Mouse (Mus musculus) limb, embryonic 13.5 days (tissue): ENCODE measurements around the gene Pccb. TPM values are rescaled to one million over a fixed set of nuclear protein-coding genes. Genes with fewer than 3 reads are reported as not detected.

ENCODE experiments used
- ATAC-seq: fragments of 200-750 bp; cut with Nextera tagmentation; 2 replicates; pipeline ENCODE4 v1.8.0; 2017; ENCODE audit warnings: low read depth, moderate number of reproducible peaks, moderate TSS enrichment; ENCODE audit not compliant: low FRiP score
- H3K27ac ChIP-seq: fragments of 300-500 bp; sonication (generic); 2 replicates; pipeline ENCODE4 v1.5.1; 2015; ENCODE audit warnings: inconsistent platforms, mild to moderate bottlenecking, moderate library complexity
- H3K27me3 ChIP-seq: fragments of 300-500 bp; sonication (generic); 2 replicates; pipeline ENCODE4 v1.6.1; 2015; ENCODE audit warnings: mild to moderate bottlenecking, inconsistent platforms
- H3K36me3 ChIP-seq: fragments of 300-500 bp; sonication (generic); 2 replicates; pipeline ENCODE4 v1.6.1; 2015; ENCODE audit warnings: inconsistent platforms, mild to moderate bottlenecking, moderate library complexity
- H3K4me1 ChIP-seq: fragments of 300-500 bp; sonication (generic); 2 replicates; pipeline ENCODE4 v1.6.1; 2015; ENCODE audit warnings: inconsistent platforms
- H3K4me2 ChIP-seq: fragments of 300-500 bp; sonication (generic); replicated peaks from 2 replicates; pipeline ENCODE4 v1.6.1; 2015; ENCODE audit warnings: inconsistent platforms, mild to moderate bottlenecking, moderate library complexity
- H3K4me3 ChIP-seq: fragments of 300-500 bp; sonication (generic); 2 replicates; pipeline ENCODE4 v1.5.1; 2015; ENCODE audit warnings: moderate library complexity, mild to moderate bottlenecking, inconsistent platforms
- H3K9ac ChIP-seq: fragments of 300-500 bp; sonication (generic); 2 replicates; pipeline ENCODE4 v1.6.1; 2015; ENCODE audit warnings: mild to moderate bottlenecking, inconsistent platforms
- H3K9me3 ChIP-seq: fragments of 300-500 bp; sonication (generic); 2 replicates; pipeline ENCODE4 v1.6.1; 2016; ENCODE audit warnings: inconsistent platforms
- WGBS: fragments of 180-500 bp; shearing (Covaris S2); methylation state at CpG from one replicate; pipeline ENCODE4 v1.1.7; 2015; 5-methylcytosine and 5-hydroxymethylcytosine counted together
- polyA plus RNA-seq: library from polyadenylated mRNA; unstranded; fragments of >200 nt; fragmentation: Nextera tagmentation; extraction: Ambion mirVana; gene quantifications from 2 replicates; pipeline ENCODE4 v1.2.1, GENCODE M21; 2015

The Pccb gene
- polyA plus RNA-seq, 1 experiment from 2014 or later, result 26.1 TPM

GRCm38 (mm10) chr9:101002841-101003240 lies 31.9 kb downstream of the Pccb start:
- Histone ChIP-seq H3K27ac (no peak overlapping the region), H3K4me2 (no peak overlapping the region), H3K4me3 (no peak overlapping the region), H3K9me3 (peaks cover 10% of the 10 kb centered on the region; the same call in 1 of the 2 replicates), H3K36me3 (peaks cover 45% of the 10 kb centered on the region), H3K27me3 (no peaks in the 10 kb centered on the region), H3K4me1 (peaks cover 14% of the 10 kb centered on the region), H3K9ac (no peak overlapping the region)
- no peak for ATAC-seq
- 94% methylated on average over 8 of the region's 8 CpGs for WGBS

- ATAC-seq, result no peak
- Histone ChIP-seq H3K9ac (no peak overlapping the region), H3K36me3 (peaks cover 47% of the 10 kb centered on the region), H3K4me2 (no peak overlapping the region), H3K27me3 (no peaks in the 10 kb centered on the region), H3K9me3 (peaks cover 10% of the 10 kb centered on the region; the same call in 1 of the 2 replicates), H3K4me3 (no peak overlapping the region), H3K4me1 (peaks cover 14% of the 10 kb centered on the region), H3K27ac (no peak overlapping the region)
- 94% methylated on average over 4 of the region's 4 CpGs for WGBS
These were observed 32.6 kb downstream of the Pccb start for GRCm38 (mm10) chr9:101002053-101002452.

- H3K36me3 ChIP-seq, result peaks cover 61% of the 10 kb centered on the region
- H3K9me3 ChIP-seq, result peaks cover 2% of the 10 kb centered on the region; the same call in 1 of the 2 replicates
- no peak for ATAC-seq
These were observed 37.6 kb downstream of the Pccb start for GRCm38 (mm10) chr9:100997138-100997537.

DNA sequence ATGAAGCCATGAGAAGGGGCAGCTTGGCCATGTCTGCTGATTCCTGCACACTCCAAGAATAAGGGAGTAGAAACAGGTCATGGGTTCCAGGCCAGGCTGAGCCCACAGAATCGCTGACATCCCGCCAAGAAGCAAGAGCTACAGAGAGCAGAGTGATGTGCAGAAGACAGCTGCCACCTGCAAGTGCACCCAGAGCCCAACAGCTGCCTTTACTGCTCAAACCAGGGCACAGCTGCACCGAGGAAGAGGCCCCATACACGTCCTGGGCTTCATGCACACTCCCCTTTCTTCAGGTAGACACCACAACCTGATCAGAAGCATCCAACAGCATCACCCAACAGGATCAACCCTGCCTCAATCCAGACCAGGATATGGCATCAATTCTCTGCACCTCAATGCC lies 40.8 kb downstream of the Pccb start:
- WGBS, result 85% methylated on average over 4 of the region's 4 CpGs
- Histone ChIP-seq H3K4me1 (no peaks in the 10 kb centered on the region), H3K27ac (no peak overlapping the region), H3K9ac (no peak overlapping the region), H3K27me3 (no peaks in the 10 kb centered on the region), H3K9me3 (peaks cover 8% of the 10 kb centered on the region), H3K4me3 (no peak overlapping the region), H3K4me2 (no peak overlapping the region), H3K36me3 (peaks cover 69% of the 10 kb centered on the region)
- no peak for ATAC-seq

More at GRCm38 (mm10) chr9:100997138-100997537, 37.6 kb downstream of the Pccb start:
- Histone ChIP-seq H3K4me3 (no peak overlapping the region), H3K9ac (no peak overlapping the region), H3K27me3 (no peaks in the 10 kb centered on the region), H3K27ac (no peak overlapping the region), H3K4me1 (no peaks in the 10 kb centered on the region), H3K4me2 (no peak overlapping the region)
- 98% methylated on average over 2 of the region's 2 CpGs for WGBS

DNA sequence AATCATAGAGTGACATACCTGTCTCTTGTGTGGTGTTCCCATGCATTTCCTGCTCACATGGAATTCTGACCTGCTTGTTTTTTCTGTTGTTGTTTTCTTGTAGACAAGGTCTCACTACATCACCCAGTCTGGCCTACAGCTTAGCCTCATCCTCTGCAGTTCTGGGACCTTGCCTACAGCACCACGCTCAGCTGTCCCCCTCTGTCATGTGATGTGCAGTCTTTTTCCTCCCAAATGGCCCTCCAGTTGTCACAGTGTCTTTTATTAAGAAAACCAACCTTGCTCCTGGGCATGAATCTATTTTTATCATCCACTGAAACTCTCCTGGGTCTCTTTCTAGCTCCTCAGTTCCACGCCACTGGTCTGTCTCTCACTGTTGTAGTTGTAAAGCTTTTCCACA lies 42.5 kb downstream of the Pccb start:
- no peak for ATAC-seq
- 95% methylated on average over 2 of the region's 2 CpGs for WGBS
- peaks cover 67% of the 10 kb centered on the region for H3K36me3 ChIP-seq
- H3K9ac ChIP-seq, result no peak overlapping the region
- no peaks in the 10 kb centered on the region for H3K4me1 ChIP-seq
- H3K4me2 ChIP-seq, result no peak overlapping the region
- H3K4me3 ChIP-seq, result no peak overlapping the region
- H3K27ac ChIP-seq, result no peak overlapping the region
- peaks cover 14% of the 10 kb centered on the region for H3K9me3 ChIP-seq
- H3K27me3 ChIP-seq, result no peaks in the 10 kb centered on the region

- no peak for ATAC-seq
- Histone ChIP-seq H3K4me1 (no peaks in the 10 kb centered on the region), H3K4me2 (no peak overlapping the region), H3K9me3 (peaks cover 14% of the 10 kb centered on the region), H3K9ac (no peak overlapping the region), H3K36me3 (peaks cover 76% of the 10 kb centered on the region), H3K4me3 (no peak overlapping the region), H3K27me3 (no peaks in the 10 kb centered on the region), H3K27ac (no peak overlapping the region)
- 93% methylated on average over 2 of the region's 2 CpGs for whole genome bisulfite sequencing
These were observed 43.4 kb downstream of the Pccb start for GRCm38 (mm10) chr9:100991321-100991720.

DNA sequence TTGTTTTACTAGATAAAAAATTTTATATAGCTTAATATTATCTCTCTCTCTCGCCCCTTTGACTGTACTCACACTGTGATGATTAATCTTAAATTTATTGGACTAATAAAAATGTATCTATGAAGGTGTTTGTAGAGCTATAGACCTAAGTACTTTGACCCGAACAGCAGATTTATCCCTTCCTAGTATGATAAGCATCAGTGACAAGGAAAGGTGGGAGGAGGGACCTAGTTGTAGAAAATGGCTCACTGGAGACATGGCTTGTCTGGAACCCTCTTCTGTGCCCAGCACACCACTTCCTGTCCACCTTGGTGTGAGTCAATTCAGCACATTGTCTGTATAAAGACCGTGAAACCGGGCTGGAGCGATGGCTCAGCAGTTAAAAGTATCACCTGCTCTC lies 44.1 kb downstream of the Pccb start:
- H3K4me3 ChIP-seq, result no peak overlapping the region
- WGBS, result 85% methylated on average over 5 of the region's 5 CpGs
- no peaks in the 10 kb centered on the region for H3K27me3 ChIP-seq
- H3K9me3 ChIP-seq, result peaks cover 14% of the 10 kb centered on the region
- no peak overlapping the region for H3K27ac ChIP-seq
- no peak for ATAC-seq
- H3K4me2 ChIP-seq, result no peak overlapping the region
- peaks cover 77% of the 10 kb centered on the region for H3K36me3 ChIP-seq
- H3K9ac ChIP-seq, result no peak overlapping the region
- H3K4me1 ChIP-seq, result no peaks in the 10 kb centered on the region

GRCm38 (mm10) chr9:100987850-100988249 lies 46.8 kb downstream of the Pccb start:
- WGBS, result 88% methylated on average over 3 of the region's 3 CpGs
- Histone ChIP-seq H3K27ac (no peak overlapping the region), H3K36me3 (peaks cover 75% of the 10 kb centered on the region)

DNA sequence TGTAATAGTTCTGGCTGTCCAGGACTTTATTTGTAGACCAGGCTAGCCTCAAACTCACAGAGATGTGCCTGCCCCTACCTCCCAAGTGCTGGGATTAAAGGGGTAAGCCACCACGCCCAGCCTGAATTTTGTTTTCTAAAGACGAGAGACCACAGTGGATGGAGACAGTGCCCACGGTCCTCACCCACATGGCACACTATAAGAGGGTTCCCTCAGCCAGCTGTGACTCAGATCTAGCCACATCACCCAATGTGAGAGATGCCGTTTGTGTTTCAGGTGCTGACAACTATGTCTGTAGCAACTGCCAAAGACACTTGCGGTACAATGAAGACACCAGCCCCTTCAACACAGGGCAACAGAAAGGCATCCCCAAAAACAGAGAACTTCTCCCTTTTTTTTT lies 47.7 kb downstream of the Pccb start:
- Histone ChIP-seq H3K27ac (no peak overlapping the region), H3K9me3 (peaks cover 14% of the 10 kb centered on the region), H3K4me2 (no peak overlapping the region), H3K4me3 (no peak overlapping the region), H3K4me1 (no peaks in the 10 kb centered on the region), H3K9ac (no peak overlapping the region), H3K36me3 (peaks cover 71% of the 10 kb centered on the region), H3K27me3 (no peaks in the 10 kb centered on the region)
- no peak for ATAC-seq
- WGBS, result 95% methylated on average over 5 of the region's 5 CpGs

More at GRCm38 (mm10) chr9:100987850-100988249, 46.8 kb downstream of the Pccb start:
- H3K4me3 ChIP-seq, result no peak overlapping the region
- H3K4me2 ChIP-seq, result no peak overlapping the region
- no peak for ATAC-seq
- H3K9me3 ChIP-seq, result peaks cover 14% of the 10 kb centered on the region
- no peak overlapping the region for H3K9ac ChIP-seq
- H3K27me3 ChIP-seq, result no peaks in the 10 kb centered on the region
- H3K4me1 ChIP-seq, result no peaks in the 10 kb centered on the region

DNA sequence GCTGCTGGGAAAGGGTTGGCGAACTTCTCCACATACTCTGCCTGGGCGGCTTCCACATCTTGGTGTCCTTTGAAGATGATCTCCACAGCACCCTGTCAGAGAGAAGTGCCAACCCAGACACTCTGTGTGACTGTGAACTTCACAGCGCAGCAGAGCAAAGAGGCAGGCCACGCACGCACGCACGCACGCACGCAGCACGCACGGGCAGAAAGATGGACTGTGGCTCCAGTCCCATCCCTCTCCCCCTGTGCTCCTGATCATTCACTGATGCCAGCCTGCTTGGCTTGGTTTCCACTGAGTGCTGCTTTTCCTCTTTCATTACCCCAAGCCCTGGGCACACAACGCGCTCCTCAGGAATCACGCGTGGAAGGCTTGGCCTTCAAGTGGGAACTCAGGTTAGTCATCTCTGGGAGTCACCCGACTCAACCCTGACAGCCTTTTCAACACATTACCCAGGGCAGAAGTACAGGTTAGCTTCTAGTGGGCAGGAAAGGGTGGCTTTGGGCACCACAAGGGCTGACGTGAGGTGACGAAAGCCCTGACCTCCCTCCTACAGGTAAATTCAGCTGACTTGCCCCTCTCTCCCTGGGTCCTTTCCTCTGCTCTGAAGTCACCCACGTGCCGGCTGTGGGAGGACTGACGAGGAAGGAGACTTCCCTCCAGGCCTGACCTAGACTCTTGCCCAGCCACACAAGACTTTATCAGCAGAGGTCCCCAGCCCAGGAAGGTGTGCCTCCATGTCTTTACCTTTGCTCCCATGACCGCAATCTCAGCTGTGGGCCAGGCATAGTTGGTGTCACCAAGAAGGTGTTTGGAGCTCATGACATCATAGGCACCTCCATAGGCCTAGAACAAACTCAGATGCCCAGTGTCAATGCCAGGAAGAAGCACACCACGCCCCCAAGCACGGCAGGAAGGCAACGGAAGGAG lies 50.1 kb downstream of the Pccb start:
- Histone ChIP-seq H3K4me1 (peaks cover 3% of the 10 kb centered on the region), H3K27me3 (no peaks in the 10 kb centered on the region), H3K4me2 (no peak overlapping the region), H3K4me3 (no peak overlapping the region), H3K36me3 (peaks cover 61% of the 10 kb centered on the region), H3K9me3 (peaks cover 12% of the 10 kb centered on the region), H3K9ac (no peak overlapping the region), H3K27ac (no peak overlapping the region)
- WGBS, result 93% methylated on average over 25 of the region's 25 CpGs
- ATAC-seq, result no peak

DNA sequence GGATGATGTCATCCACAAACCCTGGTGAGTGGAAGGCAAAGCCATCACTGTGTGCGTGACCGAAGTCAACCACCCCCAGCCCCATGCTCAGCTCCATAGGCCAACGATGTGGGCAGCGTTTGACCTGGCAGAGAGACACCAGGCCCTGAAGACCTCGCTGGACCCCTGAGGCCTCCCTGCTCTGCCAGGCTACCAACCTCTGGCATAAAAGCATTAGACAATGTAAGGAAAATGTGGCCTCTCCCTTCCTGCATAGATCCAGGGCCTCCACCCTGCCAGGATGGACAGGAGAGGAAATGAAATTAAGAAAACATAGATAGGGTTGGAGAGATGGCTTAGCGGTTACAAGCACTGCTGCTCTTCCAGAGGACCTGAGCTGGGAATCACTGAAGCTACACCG lies 51.9 kb downstream of the Pccb start:
- H3K36me3 ChIP-seq, result peaks cover 49% of the 10 kb centered on the region
- no peaks in the 10 kb centered on the region for H3K27me3 ChIP-seq
- H3K4me3 ChIP-seq, result no peak overlapping the region
- H3K4me1 ChIP-seq, result peaks cover 17% of the 10 kb centered on the region
- no peak overlapping the region for H3K4me2 ChIP-seq
- no peak overlapping the region for H3K27ac ChIP-seq
- ATAC-seq, result no peak
- H3K9ac ChIP-seq, result no peak overlapping the region
- 79% methylated on average over 7 of the region's 7 CpGs for WGBS
- no peaks in the 10 kb centered on the region for H3K9me3 ChIP-seq

GRCm38 (mm10) chr9:100979260-100979659 lies 55.4 kb downstream of the Pccb start:
- peak; percentile 79 for ATAC-seq
- no peaks in the 10 kb centered on the region for H3K9me3 ChIP-seq

More at GRCm38 (mm10) chr9:100979260-100979659, 55.4 kb downstream of the Pccb start:
- WGBS, result 29% methylated on average over 5 of the region's 5 CpGs
- Histone ChIP-seq H3K9ac (no peak overlapping the region), H3K4me1 (peaks cover 17% of the 10 kb centered on the region), H3K4me3 (no peak overlapping the region), H3K4me2 (no peak overlapping the region), H3K27ac (peak overlapping the region; percentile 55; the same call in 1 of the 2 replicates), H3K36me3 (peaks cover 19% of the 10 kb centered on the region), H3K27me3 (no peaks in the 10 kb centered on the region)
